Mouse (Mus musculus) G1E (cell line): ENCODE data around the gene Ly9. TPM values are rescaled to one million over a fixed set of nuclear protein-coding genes. Genes with fewer than 3 reads are reported as not detected.

Experiments
- ATAC-seq: 2 replicates; pipeline ENCODE4 v1.8.0; 2016; ENCODE audit warnings: mild to moderate bottlenecking; ENCODE audit not compliant: insufficient number of reproducible peaks, poor library complexity, low FRiP score, severe bottlenecking; ENCODE audit errors: extremely low read depth
- DNase-seq: peaks from one replicate; pipeline ENCODE4 v3.0.0; 2012; ENCODE audit warnings: low spot score
- H3K27me3 ChIP-seq: 2 replicates; pipeline ENCODE4 v1.6.1; 2012; ENCODE audit warnings: mild to moderate bottlenecking, low read length, inconsistent platforms; ENCODE audit not compliant: insufficient read depth
- H3K36me3 ChIP-seq: replicated peaks from 2 replicates; pipeline ENCODE3; 2012; ENCODE audit warnings: mild to moderate bottlenecking, inconsistent platforms
- H3K4me1 ChIP-seq: 2 replicates; pipeline ENCODE4 v1.6.1; 2012; ENCODE audit warnings: low read depth, low read length, inconsistent platforms, mixed read lengths; ENCODE audit not compliant: insufficient read depth
- H3K4me3 ChIP-seq: 2 replicates; pipeline ENCODE4 v1.5.1; 2012; ENCODE audit warnings: low read depth, mild to moderate bottlenecking, inconsistent platforms, low read length, moderate library complexity, mixed read lengths
- H3K9me3 ChIP-seq: replicated peaks from 2 replicates; pipeline ENCODE4 v1.6.1; 2012; ENCODE audit warnings: inconsistent platforms
- CTCF ChIP-seq: IDR thresholded peaks from 2 replicates; pipeline ENCODE4 v1.5.1; 2012; ENCODE audit warnings: low read depth, low read length, inconsistent platforms, mixed read lengths
- GATA1 ChIP-seq: IDR thresholded peaks from 2 replicates; pipeline ENCODE4 v1.6.1; 2012; ENCODE audit warnings: borderline replicate concordance, low read length, inconsistent platforms, mixed read lengths
- GATA2 ChIP-seq: IDR thresholded peaks from 2 replicates; pipeline ENCODE4 v1.6.1; 2012; ENCODE audit warnings: low read depth, low read length, inconsistent platforms, borderline replicate concordance
- POLR2AphosphoS5 ChIP-seq: IDR thresholded peaks from 2 replicates; pipeline ENCODE4 v1.6.1; 2012; ENCODE audit warnings: low read depth, low read length, inconsistent platforms; ENCODE audit not compliant: insufficient replicate concordance
- TAL1 ChIP-seq: conservative IDR thresholded peaks from 2 replicates; pipeline ENCODE4 v1.6.1; 2012; ENCODE audit warnings: low read depth, low read length, inconsistent platforms, mixed read lengths
- polyA plus RNA-seq: library from polyadenylated mRNA; stranded (reverse); fragments of >175 nt; gene quantifications from 2 replicates; pipeline ENCODE4 v1.2.3, GENCODE M21; 2012
- total RNA-seq, 2 experiments: library from RNA; stranded (forward) in 1 of 2; stranded (reverse) in 1 of 2; fragments of 200-1000 nt in 1 of 2; fragments of >200 nt in 1 of 2; fragmentation: Nextera tagmentation in 1 of 2; gene quantifications; 2 replicates each; pipeline ENCODE4 v1.2.3; 2014 to 2017

Ly9 gene
- total and polyA plus RNA-seq, 3 experiments: 0.11 TPM; not detected in 2

DNA sequence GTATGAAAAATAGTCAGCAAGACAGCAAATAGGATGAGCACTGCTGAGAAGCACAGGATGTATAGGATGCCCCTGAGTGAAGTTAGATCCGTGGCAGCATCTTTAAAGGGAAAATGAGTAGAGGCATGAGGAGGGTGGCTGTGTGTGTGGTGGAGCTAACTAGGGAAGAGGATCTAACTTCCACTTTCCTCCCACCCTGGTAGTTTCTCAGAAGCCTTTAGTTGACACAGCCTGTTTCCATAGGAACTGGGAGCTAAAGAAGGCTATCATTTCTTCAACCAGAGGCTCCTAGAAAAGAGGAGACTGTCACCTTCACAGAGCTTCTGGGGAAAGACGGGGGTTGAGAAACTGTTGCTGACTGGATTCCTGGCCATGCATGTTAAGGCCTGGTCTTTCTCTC is 31.5 kb upstream of the Ly9 start:
- H3K27me3 ChIP-seq: no peaks in the 10 kb centered on the region
- peaks cover 54% of the 10 kb centered on the region for H3K9me3 ChIP-seq
- no peaks in the 10 kb centered on the region for H3K4me1 ChIP-seq
- no peak overlapping the region for H3K4me3 ChIP-seq
- DNase-seq: no peak
- no peak for ATAC-seq
- no peaks in the 10 kb centered on the region for H3K36me3 ChIP-seq
- TF ChIP-seq GATA1: no peak
- TF ChIP-seq GATA2: no peak
- no peak for TF ChIP-seq CTCF
- TF ChIP-seq TAL1: no peak
- TF ChIP-seq POLR2AphosphoS5: no peak

DNA sequence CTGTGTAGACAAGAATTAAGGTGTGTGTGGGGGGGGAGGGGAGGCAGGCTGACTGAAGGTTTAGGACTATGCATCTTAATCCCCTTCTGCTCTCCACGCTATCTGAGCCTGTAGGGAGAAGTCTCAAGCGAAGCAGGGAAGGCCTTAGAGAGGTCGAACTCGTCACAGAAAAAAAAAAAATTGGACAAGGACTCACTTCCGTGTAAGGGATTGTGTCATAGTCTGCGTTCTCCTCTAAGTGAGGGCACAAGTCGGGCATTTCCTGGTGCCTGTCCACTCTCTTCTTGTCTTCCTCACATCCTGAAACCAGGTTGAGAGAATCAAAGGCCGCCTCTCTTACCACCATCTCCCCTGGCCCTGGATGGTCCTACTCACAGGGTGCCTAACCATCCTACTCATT is 29.9 kb upstream of the Ly9 start:
- Histone ChIP-seq H3K36me3 (no peaks in the 10 kb centered on the region), H3K27me3 (no peaks in the 10 kb centered on the region), H3K4me1 (no peaks in the 10 kb centered on the region), H3K9me3 (peaks cover 66% of the 10 kb centered on the region), H3K4me3 (no peak overlapping the region)
- TF ChIP-seq CTCF: no peak
- TF ChIP-seq GATA2: no peak
- TF ChIP-seq POLR2AphosphoS5: no peak
- no peak for TF ChIP-seq GATA1
- TF ChIP-seq TAL1: no peak
- no peak for ATAC-seq
- DNase-seq: no peak

DNA sequence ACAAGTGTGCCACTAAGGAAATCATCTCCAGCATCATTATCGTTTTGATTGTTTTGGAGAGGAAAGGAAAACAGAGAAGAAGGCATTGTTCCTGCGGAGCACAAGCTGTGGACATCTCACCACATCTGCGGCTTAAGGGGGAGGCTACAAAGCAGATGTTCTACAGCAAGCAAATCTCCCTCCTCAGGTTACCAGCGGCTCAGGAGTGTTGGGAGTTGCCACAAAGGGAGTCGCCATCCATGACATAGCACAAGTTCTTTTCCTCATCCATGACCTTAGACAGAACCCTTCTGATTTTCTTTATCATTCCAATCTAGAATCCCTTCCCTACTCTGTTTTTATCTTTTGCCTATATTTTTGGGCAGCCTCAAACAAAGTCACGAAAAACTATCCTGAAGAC is 28.5 kb upstream of the Ly9 start:
- DNase-seq: no peak
- TF ChIP-seq CTCF (no peak), GATA1 (no peak), POLR2AphosphoS5 (no peak), GATA2 (no peak), TAL1 (no peak)
- H3K27me3 ChIP-seq: no peaks in the 10 kb centered on the region

DNA sequence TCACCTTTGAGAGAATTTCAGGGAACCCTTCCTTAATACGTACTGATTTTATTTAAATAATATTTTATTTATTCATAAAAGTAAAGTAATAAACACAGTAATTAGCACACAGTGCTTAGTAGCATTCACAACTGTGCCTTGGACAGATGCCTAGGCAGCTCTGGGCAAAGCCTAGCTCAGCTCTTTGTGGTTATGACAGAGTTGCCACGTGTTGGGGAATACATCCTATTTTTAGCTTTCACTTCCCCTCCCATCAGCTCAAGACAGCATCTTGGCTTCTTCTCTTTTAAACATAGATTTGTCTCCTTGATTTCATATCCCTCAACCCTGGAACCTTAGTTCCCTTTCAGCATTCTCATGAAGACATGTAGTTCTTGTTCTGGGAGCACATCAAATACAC is 24.2 kb upstream of the Ly9 start:
- Histone ChIP-seq H3K4me1 (no peaks in the 10 kb centered on the region), H3K4me3 (no peak overlapping the region)
- ATAC-seq: no peak

More for the DNA sequence above, 28.5 kb upstream of the Ly9 start:
- ATAC-seq: no peak
- Histone ChIP-seq H3K4me1 (no peaks in the 10 kb centered on the region), H3K9me3 (peaks cover 58% of the 10 kb centered on the region), H3K36me3 (no peaks in the 10 kb centered on the region), H3K4me3 (no peak overlapping the region)

DNA sequence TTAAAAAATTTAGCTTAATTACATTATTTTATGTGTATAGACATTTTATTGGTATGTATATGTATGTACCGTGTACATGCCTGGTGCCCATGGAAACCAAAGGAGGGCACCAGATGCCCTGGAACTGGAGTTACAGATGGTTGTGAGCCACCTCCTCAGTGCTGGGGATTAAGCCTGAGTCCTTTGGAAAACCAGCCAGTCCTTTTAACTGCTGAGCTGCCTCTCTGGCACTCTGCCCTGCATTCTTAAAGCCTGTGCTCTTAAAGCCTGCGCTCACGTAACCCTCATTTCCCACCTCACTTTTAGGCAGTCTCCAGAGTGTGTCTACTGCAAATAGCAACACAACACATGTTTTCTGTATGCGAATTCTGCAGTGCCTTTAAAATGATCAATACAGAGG is 23.7 kb upstream of the Ly9 start:
- TF ChIP-seq GATA2 (no peak), TAL1 (no peak), POLR2AphosphoS5 (no peak), CTCF (no peak), GATA1 (no peak)
- H3K9me3 ChIP-seq: peaks cover 37% of the 10 kb centered on the region
- no peak overlapping the region for H3K4me3 ChIP-seq
- no peaks in the 10 kb centered on the region for H3K36me3 ChIP-seq
- no peaks in the 10 kb centered on the region for H3K4me1 ChIP-seq
- ATAC-seq (no peak), DNase-seq (no peak)
- H3K27me3 ChIP-seq: no peaks in the 10 kb centered on the region

More for the DNA sequence above, 24.2 kb upstream of the Ly9 start:
- DNase-seq: no peak
- no peaks in the 10 kb centered on the region for H3K36me3 ChIP-seq
- H3K27me3 ChIP-seq: no peaks in the 10 kb centered on the region
- peaks cover 39% of the 10 kb centered on the region for H3K9me3 ChIP-seq
- TF ChIP-seq GATA1: no peak
- TF ChIP-seq POLR2AphosphoS5: no peak
- TF ChIP-seq GATA2: no peak
- no peak for TF ChIP-seq TAL1
- TF ChIP-seq CTCF: no peak

DNA sequence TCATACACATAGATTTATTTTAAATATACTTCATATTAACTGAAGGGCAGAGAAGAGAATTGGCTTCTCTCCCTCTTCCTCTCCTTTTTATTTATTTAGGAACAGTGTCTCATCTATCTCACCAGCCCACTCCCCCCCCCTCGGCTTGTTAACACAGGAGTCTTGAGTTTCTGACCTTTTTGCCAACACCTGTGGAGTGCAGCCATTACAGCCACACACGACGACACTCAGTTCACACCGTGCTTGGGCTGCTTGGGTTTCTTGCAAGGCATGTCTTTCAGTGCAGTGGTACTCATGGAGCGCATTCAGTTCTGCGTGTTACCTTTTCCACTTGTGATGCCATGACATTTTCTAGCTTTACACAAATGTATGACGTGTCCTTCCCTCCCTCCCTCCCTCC is 22.8 kb upstream of the Ly9 start:
- Histone ChIP-seq H3K36me3 (no peaks in the 10 kb centered on the region), H3K4me1 (no peaks in the 10 kb centered on the region), H3K27me3 (no peaks in the 10 kb centered on the region), H3K4me3 (no peak overlapping the region), H3K9me3 (peaks cover 34% of the 10 kb centered on the region)
- DNase-seq (no peak), ATAC-seq (no peak)
- no peak for TF ChIP-seq CTCF
- TF ChIP-seq TAL1: no peak

DNA sequence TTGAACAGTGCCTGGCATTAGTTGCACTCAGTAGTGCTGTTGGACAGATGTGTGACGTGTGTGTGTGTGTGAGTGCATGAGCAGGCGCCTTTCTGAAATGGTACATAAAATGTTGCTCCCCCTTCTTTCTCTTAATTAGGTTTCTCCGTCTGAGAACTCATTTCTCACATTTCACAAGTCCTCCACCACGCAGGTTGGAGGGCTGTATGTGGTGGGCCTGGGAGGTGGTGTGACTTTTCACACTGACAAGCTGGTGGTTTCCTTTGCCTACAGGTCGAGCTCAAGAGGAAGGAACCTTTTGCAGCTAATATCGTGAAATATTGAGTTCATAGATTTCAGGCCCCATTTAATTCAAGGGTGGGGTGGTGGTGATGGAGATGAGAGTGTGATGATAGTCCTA is 22.0 kb upstream of the Ly9 start:
- no peak for DNase-seq
- Histone ChIP-seq H3K4me1 (no peaks in the 10 kb centered on the region), H3K4me3 (no peak overlapping the region), H3K36me3 (no peaks in the 10 kb centered on the region), H3K27me3 (no peaks in the 10 kb centered on the region), H3K9me3 (peaks cover 30% of the 10 kb centered on the region)
- ATAC-seq: no peak
- TF ChIP-seq GATA2: no peak
- TF ChIP-seq CTCF: no peak
- TF ChIP-seq GATA1: no peak
- no peak for TF ChIP-seq TAL1
- no peak for TF ChIP-seq POLR2AphosphoS5
